Mouse (Mus musculus) hindbrain, embryonic 12.5 days (tissue): Measurements from ENCODE around the gene Vdr. TPM values are rescaled to one million over a fixed set of nuclear protein-coding genes. Genes with fewer than 3 reads are reported as not detected.

Source experiments
- ATAC-seq: fragments of 200-750 bp; cut with Nextera tagmentation; 2 replicates; pipeline ENCODE4 v1.8.0; 2017; ENCODE audit warnings: moderate TSS enrichment; ENCODE audit not compliant: low FRiP score
- H3K27ac ChIP-seq: fragments of 300-500 bp; sonication (generic); 2 replicates; pipeline ENCODE4 v1.5.1; 2016; ENCODE audit warnings: mild to moderate bottlenecking
- H3K27me3 ChIP-seq: fragments of 300-500 bp; sonication (generic); 2 replicates; pipeline ENCODE4 v1.6.1; 2016; ENCODE audit warnings: mild to moderate bottlenecking
- H3K36me3 ChIP-seq: fragments of 300-500 bp; sonication (generic); 2 replicates; pipeline ENCODE4 v1.6.1; 2016; ENCODE audit warnings: mild to moderate bottlenecking
- H3K4me1 ChIP-seq: fragments of 300-500 bp; sonication (generic); 2 replicates; pipeline ENCODE4 v1.6.1; 2016
- H3K4me2 ChIP-seq: fragments of 300-500 bp; sonication (generic); replicated peaks from 2 replicates; pipeline ENCODE4 v1.6.1; 2016; ENCODE audit warnings: mild to moderate bottlenecking
- H3K4me3 ChIP-seq: fragments of 300-500 bp; sonication (generic); 2 replicates; pipeline ENCODE4 v1.5.1; 2016; ENCODE audit warnings: mild to moderate bottlenecking
- H3K9ac ChIP-seq: fragments of 300-500 bp; sonication (generic); 2 replicates; pipeline ENCODE4 v1.6.1; 2016; ENCODE audit warnings: mild to moderate bottlenecking, moderate library complexity
- H3K9me3 ChIP-seq: fragments of 300-500 bp; sonication (generic); replicated peaks from 2 replicates; pipeline ENCODE4 v1.6.1; 2016; ENCODE audit warnings: mild to moderate bottlenecking
- WGBS: fragments of 180-500 bp; shearing (Covaris S2); methylation state at CpG from one replicate; pipeline ENCODE4 v1.1.7; 2016; 5-methylcytosine and 5-hydroxymethylcytosine counted together
- polyA plus RNA-seq: library from polyadenylated mRNA; unstranded; fragments of >200 nt; fragmentation: Nextera tagmentation; extraction: Ambion mirVana; gene quantifications from 2 replicates; pipeline ENCODE4 v1.2.1, GENCODE M21; 2016

The Vdr gene
- polyA plus RNA-seq, 1 experiment from 2014 or later: 0.70 TPM

DNA sequence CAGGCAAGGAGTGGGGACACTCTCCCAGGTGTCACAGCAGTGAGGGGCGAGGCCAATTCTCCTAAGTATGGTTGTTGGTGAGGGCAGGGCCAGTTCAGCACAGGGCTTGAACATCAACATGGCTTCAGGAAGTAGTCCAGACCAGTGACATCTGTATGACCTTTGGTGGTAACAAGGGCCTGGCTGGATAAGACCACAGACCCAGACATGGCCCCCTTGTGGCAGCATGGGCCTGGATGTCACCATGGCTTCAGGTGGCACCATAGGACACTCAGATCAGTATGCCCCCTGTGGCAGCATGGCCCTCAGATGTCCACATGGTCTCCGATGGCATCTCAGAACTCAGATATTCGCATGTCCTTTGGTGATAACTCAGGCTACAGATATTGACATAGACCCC lies 58.1 kb downstream of the Vdr start:
- ATAC-seq: no peak
- Histone ChIP-seq H3K9me3 (no peaks in the 10 kb centered on the region), H3K4me3 (no peak overlapping the region), H3K27ac (no peak overlapping the region), H3K4me2 (no peak overlapping the region), H3K9ac (no peak overlapping the region), H3K4me1 (no peaks in the 10 kb centered on the region; the same call in 1 of the 2 replicates), H3K36me3 (no peaks in the 10 kb centered on the region), H3K27me3 (no peaks in the 10 kb centered on the region)
- WGBS: 86% methylated on average over 3 of the region's 3 CpGs

DNA sequence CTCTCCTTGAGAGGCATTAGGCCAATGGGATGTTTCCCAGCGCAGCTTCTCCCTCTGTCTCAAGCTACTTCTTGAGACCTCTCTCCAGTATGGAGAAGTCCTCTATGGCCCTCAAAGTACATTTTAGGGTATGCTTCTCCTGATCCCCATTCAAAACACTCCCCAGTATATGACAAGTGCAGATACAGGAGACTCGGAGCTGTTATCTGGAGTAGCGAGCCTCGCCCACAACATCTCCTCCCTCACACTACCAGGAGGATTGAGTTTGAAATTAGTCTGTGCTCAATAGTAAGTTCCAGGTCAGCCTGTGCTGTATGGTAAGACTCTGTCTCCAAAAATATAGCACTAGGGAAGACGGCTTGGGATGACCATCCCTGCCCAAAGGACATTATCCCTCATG lies 59.4 kb downstream of the Vdr start:
- no peaks in the 10 kb centered on the region for H3K36me3 ChIP-seq
- no peaks in the 10 kb centered on the region for H3K27me3 ChIP-seq
- no peaks in the 10 kb centered on the region; the same call in 1 of the 2 replicates for H3K4me1 ChIP-seq
- H3K4me2 ChIP-seq: no peak overlapping the region
- H3K27ac ChIP-seq: no peak overlapping the region
- H3K4me3 ChIP-seq: no peak overlapping the region
- H3K9me3 ChIP-seq: no peaks in the 10 kb centered on the region
- H3K9ac ChIP-seq: no peak overlapping the region
- no peak for ATAC-seq
- 84% methylated on average over 5 of the region's 5 CpGs for WGBS

DNA sequence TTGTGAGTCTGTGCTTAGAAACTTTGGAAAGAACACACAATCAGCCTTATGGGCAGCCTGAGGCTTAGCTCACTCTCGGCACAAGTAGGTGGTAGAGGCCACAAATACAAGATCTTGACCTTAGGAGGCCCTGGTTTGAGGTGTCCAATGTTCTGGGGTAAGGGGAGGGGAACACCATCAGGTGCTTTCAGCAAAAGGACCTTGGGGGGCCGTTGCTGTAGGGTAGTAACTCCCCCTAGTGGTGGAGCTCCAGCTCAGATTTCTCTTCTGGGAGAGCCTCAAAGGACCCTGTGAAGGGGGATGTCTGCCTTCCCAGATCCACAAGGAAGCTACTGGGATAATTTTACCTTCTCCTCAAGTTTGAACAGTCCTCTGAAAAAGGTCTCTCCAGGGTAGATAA lies 60.0 kb downstream of the Vdr start:
- no peak overlapping the region for H3K4me3 ChIP-seq
- H3K27ac ChIP-seq: no peak overlapping the region
- no peak for ATAC-seq
- WGBS: 18% methylated on average over 2 of the region's 2 CpGs
- H3K27me3 ChIP-seq: no peaks in the 10 kb centered on the region
- no peak overlapping the region for H3K4me2 ChIP-seq
- no peak overlapping the region for H3K9ac ChIP-seq
- H3K36me3 ChIP-seq: no peaks in the 10 kb centered on the region
- H3K4me1 ChIP-seq: no peaks in the 10 kb centered on the region; the same call in 1 of the 2 replicates
- H3K9me3 ChIP-seq: no peaks in the 10 kb centered on the region

- Histone ChIP-seq H3K4me3 (peak overlapping the region; percentile 28), H3K4me1 (no peaks in the 10 kb centered on the region; the same call in 1 of the 2 replicates), H3K27ac (no peak overlapping the region), H3K9ac (peak overlapping the region; percentile 35), H3K27me3 (no peaks in the 10 kb centered on the region), H3K9me3 (no peaks in the 10 kb centered on the region), H3K4me2 (peak overlapping the region; percentile 67), H3K36me3 (no peaks in the 10 kb centered on the region)
- peak; percentile 69 for ATAC-seq
- 6% methylated on average over 19 of the region's 19 CpGs for WGBS
Observed at GRCm38 (mm10) chr15:97849116-97849911, 61.1 kb downstream of the Vdr start.

GRCm38 (mm10) chr15:97847866-97848265 lies 62.6 kb downstream of the Vdr start:
- Histone ChIP-seq H3K9ac (no peak overlapping the region), H3K27ac (no peak overlapping the region), H3K4me1 (no peaks in the 10 kb centered on the region; the same call in 1 of the 2 replicates), H3K27me3 (no peaks in the 10 kb centered on the region), H3K4me2 (no peak overlapping the region), H3K36me3 (no peaks in the 10 kb centered on the region), H3K4me3 (no peak overlapping the region), H3K9me3 (no peaks in the 10 kb centered on the region)
- no peak for ATAC-seq
- WGBS: 97% methylated on average over 2 of the region's 2 CpGs

DNA sequence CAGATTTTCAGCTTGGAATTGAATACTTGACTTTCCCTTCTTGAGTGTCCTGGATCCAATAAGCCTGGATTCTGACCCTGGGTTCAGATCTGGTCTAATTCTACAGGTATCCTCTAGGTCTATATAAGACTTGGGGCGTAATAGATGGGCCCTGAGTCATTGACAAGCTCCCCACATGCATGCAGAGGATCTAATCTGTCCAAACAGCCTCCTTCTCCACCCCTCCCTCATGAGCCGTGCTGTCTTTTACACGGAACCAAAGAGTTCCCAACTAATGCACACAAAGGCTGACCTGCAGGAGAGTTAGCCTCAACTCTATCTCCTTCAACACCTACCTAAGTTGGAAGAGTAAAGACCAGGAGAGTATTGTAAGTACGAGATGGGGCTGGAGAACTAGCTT lies 63.1 kb downstream of the Vdr start:
- Histone ChIP-seq H3K27ac (no peak overlapping the region), H3K27me3 (no peaks in the 10 kb centered on the region), H3K36me3 (no peaks in the 10 kb centered on the region), H3K4me1 (no peaks in the 10 kb centered on the region; the same call in 1 of the 2 replicates), H3K4me3 (no peak overlapping the region), H3K9ac (no peak overlapping the region), H3K9me3 (no peaks in the 10 kb centered on the region), H3K4me2 (no peak overlapping the region)
- no peak for ATAC-seq
- WGBS: 82% methylated on average over 4 of the region's 4 CpGs

DNA sequence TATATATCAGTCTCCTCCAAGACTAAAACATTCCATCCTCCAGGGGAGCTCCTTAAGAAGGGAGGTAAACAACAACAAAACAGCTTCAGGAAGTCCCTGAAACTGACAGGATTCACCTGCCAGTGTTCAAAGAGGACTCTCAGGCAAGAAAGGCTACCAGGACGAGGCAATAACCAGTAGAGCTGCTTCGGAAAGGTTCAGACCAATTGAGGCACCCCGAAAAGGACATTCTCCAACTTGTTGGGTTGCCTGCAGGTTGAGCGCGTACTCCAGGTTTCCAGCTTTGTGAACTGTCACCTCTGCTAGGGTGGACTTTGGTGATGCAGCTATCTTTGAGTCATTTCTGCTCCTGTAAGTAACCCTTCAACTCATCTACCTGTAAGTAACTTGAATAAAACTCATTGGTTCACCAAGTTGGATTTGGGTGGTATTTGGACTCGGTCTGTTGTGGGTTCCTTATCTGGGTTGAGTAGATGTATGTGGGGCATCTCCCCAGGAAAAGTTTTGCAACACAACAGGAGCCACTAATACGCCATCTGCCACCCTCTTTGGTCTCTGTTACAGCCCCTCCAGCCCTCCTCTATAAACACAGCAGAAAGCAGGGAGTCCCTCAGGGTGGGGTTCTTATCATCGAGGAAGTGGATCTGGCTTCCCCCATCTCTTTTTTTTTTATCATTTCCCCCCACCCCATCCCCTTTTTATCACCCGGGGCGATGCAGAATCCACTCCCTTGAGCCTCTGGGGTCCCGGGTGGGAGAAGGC lies 64.1 kb downstream of the Vdr start:
- Histone ChIP-seq H3K4me2 (no peak overlapping the region), H3K9me3 (no peaks in the 10 kb centered on the region), H3K36me3 (no peaks in the 10 kb centered on the region), H3K27me3 (no peaks in the 10 kb centered on the region), H3K4me1 (no peaks in the 10 kb centered on the region; the same call in 1 of the 2 replicates), H3K27ac (no peak overlapping the region), H3K4me3 (no peak overlapping the region), H3K9ac (no peak overlapping the region)
- ATAC-seq: no peak
- 91% methylated on average over 11 of the region's 11 CpGs for WGBS

DNA sequence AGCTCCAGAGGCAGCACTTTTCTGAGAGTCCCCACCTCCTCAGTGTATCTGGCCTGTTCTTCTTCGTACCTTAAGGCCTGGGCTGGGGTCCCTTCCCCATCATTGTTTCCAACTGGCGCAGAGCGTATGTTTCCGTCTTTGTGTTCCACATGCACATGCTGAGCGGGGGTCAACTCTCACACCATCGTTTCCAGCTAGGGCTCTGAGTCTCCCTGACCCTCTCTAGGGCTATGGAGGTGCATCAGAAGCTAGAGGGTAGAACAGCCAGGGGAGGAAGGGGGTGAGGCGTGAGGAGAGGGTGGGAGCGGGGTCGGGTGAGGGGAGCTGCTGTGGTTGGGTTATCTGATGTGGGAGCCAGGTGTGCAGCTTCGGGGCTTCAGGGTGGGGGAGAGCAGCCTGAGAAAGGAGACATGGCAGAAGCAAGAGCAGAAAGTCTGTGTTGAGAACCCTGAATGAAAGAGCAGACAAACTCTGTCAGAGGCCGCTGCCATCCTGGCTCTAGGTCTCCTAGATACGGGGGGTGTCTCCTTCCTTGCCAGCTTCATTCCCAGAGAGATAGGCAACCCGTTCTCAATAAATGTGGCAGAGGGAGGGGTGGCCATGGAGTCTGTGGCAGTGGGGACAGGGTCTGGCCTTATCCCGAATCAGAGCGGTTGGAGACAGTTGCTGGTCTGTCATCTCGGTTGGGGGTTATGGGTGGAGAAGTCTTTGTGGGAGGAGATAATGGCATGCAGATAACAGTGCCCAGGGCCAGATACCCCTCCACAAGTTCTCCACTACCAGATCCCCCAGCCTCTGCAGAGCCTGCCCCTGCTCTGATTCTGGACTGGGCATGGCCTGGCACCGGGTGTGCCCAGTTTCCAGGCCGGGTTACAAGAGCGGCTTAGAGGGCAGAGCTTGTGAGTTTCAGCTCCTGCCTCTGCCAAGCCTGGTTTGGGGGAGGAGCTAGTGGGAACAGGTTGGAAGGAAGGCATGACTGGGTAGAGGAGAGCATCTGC lies 66.1 kb downstream of the Vdr start, which contains the start of gene Hdac7:
Gene Hdac7, minus strand, starts transcription at position 466 of the 998 bp plus-strand sequence.
- Histone ChIP-seq H3K9ac (no peak within 1 kb of the TSS), H3K4me3 (no peak within 1 kb of the TSS)
- 72% methylated on average over 19 of the region's 19 CpGs for WGBS

DNA sequence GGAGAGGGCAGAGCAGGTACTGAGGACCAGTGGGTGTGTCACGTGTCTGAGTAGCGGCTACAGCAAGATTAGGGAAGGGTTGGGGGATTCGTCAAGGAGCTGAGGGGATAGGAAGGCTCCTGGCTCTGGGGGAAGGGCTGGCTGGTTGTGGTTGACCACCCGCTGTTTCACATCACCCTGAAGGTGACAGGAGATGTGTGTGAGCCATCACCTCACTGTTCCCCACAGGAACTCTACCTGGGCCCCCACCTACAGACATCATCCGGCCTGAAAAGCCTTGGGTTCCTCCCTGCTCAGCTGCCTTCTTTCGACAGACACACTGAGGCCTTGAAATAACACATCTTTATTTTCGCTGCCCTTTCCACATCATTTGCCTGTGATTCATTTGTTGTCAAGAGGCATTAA lies 67.2 kb downstream of the Vdr start:
- no peaks in the 10 kb centered on the region for H3K9me3 ChIP-seq
- H3K4me1 ChIP-seq: peaks cover 8% of the 10 kb centered on the region; the same call in 1 of the 2 replicates
- H3K36me3 ChIP-seq: no peaks in the 10 kb centered on the region
- no peak overlapping the region for H3K9ac ChIP-seq
- no peak for ATAC-seq
- H3K27me3 ChIP-seq: no peaks in the 10 kb centered on the region
- WGBS: 81% methylated on average over 7 of the region's 7 CpGs
- no peak overlapping the region for H3K27ac ChIP-seq
- no peak overlapping the region for H3K4me2 ChIP-seq
- no peak overlapping the region for H3K4me3 ChIP-seq

More for the DNA sequence above, 66.1 kb downstream of the Vdr start, which contains the start of gene Hdac7:
- no peaks in the 10 kb centered on the region for H3K9me3 ChIP-seq
- peaks cover 8% of the 10 kb centered on the region; the same call in 1 of the 2 replicates for H3K4me1 ChIP-seq
- no peak within 1 kb of the TSS for H3K4me2 ChIP-seq
- H3K27ac ChIP-seq: no peak within 1 kb of the TSS
- ATAC-seq: no peak
- H3K27me3 ChIP-seq: no peaks in the 10 kb centered on the region
- H3K36me3 ChIP-seq: no peaks in the 10 kb centered on the region

GRCm38 (mm10) chr15:97842058-97842457 lies 68.4 kb downstream of the Vdr start:
- Histone ChIP-seq H3K9me3 (no peaks in the 10 kb centered on the region), H3K27ac (no peak overlapping the region), H3K36me3 (no peaks in the 10 kb centered on the region), H3K9ac (no peak overlapping the region), H3K4me1 (peaks cover 13% of the 10 kb centered on the region), H3K27me3 (no peaks in the 10 kb centered on the region), H3K4me3 (no peak overlapping the region), H3K4me2 (no peak overlapping the region)
- WGBS: 86% methylated on average over 6 of the region's 6 CpGs
- ATAC-seq: no peak

DNA sequence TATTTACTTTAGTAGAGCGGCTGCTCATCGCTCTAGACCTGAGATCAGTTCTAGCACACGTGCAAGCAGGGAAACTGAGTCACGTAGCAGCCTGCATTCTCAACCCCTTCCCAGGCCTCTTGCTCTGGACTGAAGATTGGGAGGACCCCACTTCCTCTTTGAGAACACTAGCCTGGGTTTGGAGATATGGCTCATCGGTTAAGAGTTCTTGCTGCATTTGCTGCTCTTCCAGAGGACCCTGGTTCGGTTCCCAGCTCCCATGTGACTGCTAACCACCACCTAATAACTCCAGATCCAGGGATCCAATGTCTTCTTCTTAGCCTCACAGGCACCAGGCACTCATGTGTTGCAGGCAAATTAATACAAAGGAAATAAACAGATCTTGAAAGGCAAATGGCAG lies 69.0 kb downstream of the Vdr start:
- WGBS: 92% methylated on average over 6 of the region's 6 CpGs

More for the DNA sequence above, 69.0 kb downstream of the Vdr start:
- Histone ChIP-seq H3K27ac (no peak overlapping the region), H3K9me3 (no peaks in the 10 kb centered on the region), H3K4me1 (peaks cover 13% of the 10 kb centered on the region), H3K4me3 (no peak overlapping the region), H3K4me2 (no peak overlapping the region), H3K9ac (no peak overlapping the region), H3K36me3 (no peaks in the 10 kb centered on the region), H3K27me3 (no peaks in the 10 kb centered on the region)
- ATAC-seq: no peak
